Mouse (Mus musculus) forebrain, postnatal 0 days (tissue): ENCODE measurements around the gene Ostm1. TPM values are rescaled to one million over a fixed set of nuclear protein-coding genes. Genes with fewer than 3 reads are reported as not detected.

Source experiments
- ATAC-seq: fragments of 200-750 bp; cut with Nextera tagmentation; 2 replicates; pipeline ENCODE4 v1.8.0; 2017; ENCODE audit warnings: mild to moderate bottlenecking, moderate library complexity
- DNase-seq: peaks from one replicate; pipeline ENCODE4 v3.0.0-alpha.2; 2015
- H3K27ac ChIP-seq: fragments of 300-500 bp; sonication (generic); 2 replicates; pipeline ENCODE4 v1.5.1; 2014; ENCODE audit warnings: low read depth, mild to moderate bottlenecking, antibody characterized with exemption, low read length, moderate library complexity, mixed read lengths
- H3K27me3 ChIP-seq: fragments of 300-500 bp; sonication (generic); 2 replicates; pipeline ENCODE4 v1.6.1; 2014; ENCODE audit warnings: mild to moderate bottlenecking, low read length, mixed read lengths; ENCODE audit not compliant: insufficient read depth
- H3K36me3 ChIP-seq: fragments of 300-500 bp; sonication (generic); 2 replicates; pipeline ENCODE4 v1.6.1; 2014; ENCODE audit warnings: mild to moderate bottlenecking, moderate library complexity; ENCODE audit not compliant: insufficient read depth
- H3K4me1 ChIP-seq: fragments of 300-500 bp; sonication (generic); 2 replicates; pipeline ENCODE4 v1.6.1; 2014; ENCODE audit warnings: antibody characterized with exemption; ENCODE audit not compliant: insufficient read depth
- H3K4me2 ChIP-seq: fragments of 300-500 bp; sonication (generic); 2 replicates; pipeline ENCODE4 v1.6.1; 2014; ENCODE audit warnings: low read depth, mild to moderate bottlenecking, moderate library complexity
- H3K4me3 ChIP-seq: fragments of 300-500 bp; sonication (generic); 2 replicates; pipeline ENCODE4 v1.5.1; 2014; ENCODE audit warnings: low read depth, low read length, mixed read lengths
- H3K9ac ChIP-seq: fragments of 300-500 bp; sonication (generic); 2 replicates; pipeline ENCODE4 v1.6.1; 2014; ENCODE audit warnings: mild to moderate bottlenecking
- H3K9me3 ChIP-seq: fragments of 300-500 bp; sonication (generic); 2 replicates; pipeline ENCODE4 v1.6.1; 2016; ENCODE audit warnings: low read length
- CTCF ChIP-seq: sonication (generic); IDR thresholded peaks from 2 replicates; pipeline ENCODE4 v1.5.1; 2016; ENCODE audit warnings: antibody characterized with exemption, control low read depth, low read depth
- WGBS: fragments of 180-500 bp; shearing (Covaris S2); extraction: QIAGEN DNeasy Blood & Tissue Kit; methylation state at CpG from one replicate; pipeline ENCODE4 v1.1.7; 2014; 5-methylcytosine and 5-hydroxymethylcytosine counted together
- polyA plus RNA-seq: library from polyadenylated mRNA; unstranded; fragments of >200 nt; fragmentation: Nextera tagmentation; extraction: Ambion mirVana; gene quantifications from 2 replicates; pipeline ENCODE4 v1.2.1, GENCODE M21; 2015
- total RNA-seq: library from RNA; depleted of rRNA; stranded (reverse); fragments of >200 nt; gene quantifications from 2 replicates; pipeline ENCODE4 v1.2.3, GENCODE M21; 2014

Gene Ostm1
- total and polyA plus RNA-seq, 2 experiments from 2014 or later = 39.2 to 44.6 TPM

DNA sequence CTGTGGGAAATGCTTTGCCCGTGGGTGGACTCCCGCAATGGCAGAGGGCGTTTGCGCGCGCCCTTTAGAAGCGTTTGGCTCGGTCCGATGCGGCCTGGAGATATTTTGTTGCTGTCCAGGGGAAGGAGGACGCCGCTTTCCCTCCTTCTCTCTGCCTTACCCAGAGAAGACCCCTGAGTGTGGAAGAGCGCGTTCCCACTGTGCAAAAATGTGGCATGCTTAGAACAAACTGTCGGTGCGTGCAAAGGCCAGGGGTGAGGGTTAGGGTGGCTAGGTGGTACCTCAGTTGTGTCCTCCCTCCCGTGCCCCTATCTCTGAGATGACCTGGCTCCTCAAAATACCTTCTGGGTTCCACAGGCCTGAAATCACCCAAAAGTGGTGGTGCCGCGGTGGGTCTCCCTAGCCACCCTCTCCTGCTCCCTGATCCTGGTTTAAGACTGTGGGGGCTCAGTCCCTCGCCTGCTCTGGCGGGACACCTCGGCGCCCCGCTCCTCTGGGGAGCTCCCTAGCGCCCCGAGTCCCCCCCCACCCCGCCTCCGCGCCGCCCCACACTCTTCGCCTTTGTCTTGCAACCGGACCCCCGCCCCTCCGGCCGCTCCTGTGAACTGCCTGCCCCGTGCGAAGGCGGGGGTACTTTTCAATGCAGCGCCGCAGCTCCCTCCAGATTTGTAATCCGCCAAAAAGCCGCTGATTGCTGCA lies 48.3 kb downstream of the Ostm1 start:
- WGBS = 3% methylated on average over 42 of the region's 42 CpGs
- H3K4me1 ChIP-seq = peaks cover 13% of the 10 kb centered on the region; the same call in 1 of the 2 replicates
- no peaks in the 10 kb centered on the region for H3K9me3 ChIP-seq
- no peaks in the 10 kb centered on the region for H3K36me3 ChIP-seq
- peak overlapping the region; percentile 11; the same call in 1 of the 2 replicates for H3K9ac ChIP-seq
- H3K27me3 ChIP-seq = peaks cover 37% of the 10 kb centered on the region
- peak overlapping the region; percentile 54 for H3K27ac ChIP-seq
- H3K4me2 ChIP-seq = peak overlapping the region; percentile 61
- DNase-seq = peak; percentile 18
- no peak for ATAC-seq
- H3K4me3 ChIP-seq = peak overlapping the region; percentile 22
- TF ChIP-seq CTCF = no peak

DNA sequence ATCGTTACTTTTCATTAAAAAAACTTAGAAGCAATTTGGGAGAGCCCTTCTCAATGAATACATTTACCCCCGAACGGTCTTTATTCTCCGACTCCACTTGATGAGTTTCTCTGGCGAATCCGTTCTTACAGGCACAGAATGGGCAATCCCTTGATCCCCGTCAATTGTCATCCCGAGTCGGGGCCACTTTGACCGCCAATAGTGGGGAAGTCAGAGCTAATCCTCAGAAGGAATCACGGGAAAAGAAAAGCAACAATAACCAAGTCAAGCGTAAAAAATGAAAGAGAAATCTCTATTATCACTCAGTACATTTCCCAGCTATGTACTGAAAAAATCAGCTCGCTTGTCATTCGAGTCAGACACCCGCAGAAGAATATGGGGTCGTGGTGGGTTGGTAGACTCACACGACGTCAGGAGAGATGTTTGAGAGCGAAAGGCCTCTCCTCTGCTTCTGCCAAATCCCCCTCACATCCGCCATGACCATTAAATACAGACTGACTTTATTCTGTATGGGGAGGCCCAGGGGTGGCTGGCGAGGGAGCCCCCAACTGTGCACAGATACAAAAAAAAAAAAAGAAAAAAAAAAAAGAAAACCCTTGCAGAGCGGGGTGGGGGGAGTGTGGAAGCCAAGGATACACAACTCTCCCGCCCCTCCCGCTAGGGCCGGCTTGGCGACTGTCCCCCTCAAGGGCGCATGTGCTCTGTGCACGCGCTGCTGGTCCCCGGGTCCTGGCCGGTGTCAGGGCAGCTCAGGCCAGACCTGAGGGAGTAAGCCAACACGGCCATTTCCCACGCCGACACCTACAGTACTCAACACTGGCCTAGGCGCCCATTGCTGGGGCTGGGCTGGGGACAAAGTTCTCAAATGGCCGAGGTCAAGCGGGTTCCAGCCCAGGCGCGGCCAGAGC lies 49.1 kb downstream of the Ostm1 start:
- Histone ChIP-seq H3K4me3 (peak overlapping the region; percentile 22), H3K27me3 (peaks cover 37% of the 10 kb centered on the region), H3K36me3 (no peaks in the 10 kb centered on the region), H3K4me2 (peak overlapping the region; percentile 61), H3K4me1 (peaks cover 13% of the 10 kb centered on the region; the same call in 1 of the 2 replicates), H3K9me3 (no peaks in the 10 kb centered on the region), H3K27ac (no peak overlapping the region), H3K9ac (peak overlapping the region; percentile 11; the same call in 1 of the 2 replicates)
- peak; percentile 63 for DNase-seq
- no peak for TF ChIP-seq CTCF
- 2% methylated on average over 39 of the region's 39 CpGs for whole genome bisulfite sequencing
- ATAC-seq = no peak

DNA sequence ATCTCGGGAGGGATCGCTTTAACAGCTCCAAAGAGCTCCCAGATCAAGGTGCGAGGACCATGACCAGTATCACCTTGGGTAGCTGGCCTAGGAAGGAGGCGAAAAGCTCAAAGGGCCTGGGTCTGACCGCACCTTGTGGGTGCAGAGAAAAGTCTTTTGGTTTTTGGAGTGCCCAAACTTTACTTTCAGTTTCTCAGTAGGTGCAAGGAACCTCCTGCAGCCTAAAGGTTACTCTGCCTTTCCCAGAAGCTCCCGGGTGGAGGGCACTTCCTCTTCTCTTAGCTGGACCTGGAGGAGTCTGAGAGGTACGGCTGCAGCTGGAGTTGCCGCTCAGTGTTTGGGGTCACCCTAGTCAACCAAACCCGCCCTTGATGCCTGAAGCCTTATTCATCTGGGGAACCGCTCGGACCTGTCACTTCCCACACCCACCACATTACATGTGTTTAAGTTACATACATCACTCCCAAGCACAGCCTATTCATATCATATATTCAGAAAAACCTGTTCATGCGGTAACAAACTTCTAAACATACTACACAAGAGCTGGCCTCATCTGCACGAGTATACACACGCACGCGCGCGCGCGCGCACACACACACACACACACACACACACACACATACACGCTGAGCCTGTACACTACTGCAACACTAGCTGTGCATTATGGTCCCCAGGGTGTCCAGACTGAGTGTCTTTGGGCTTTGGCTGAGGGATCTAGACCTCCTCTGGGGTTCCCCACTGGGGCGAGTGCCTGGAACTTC lies 49.9 kb downstream of the Ostm1 start:
- no peak for DNase-seq
- H3K27ac ChIP-seq = no peak overlapping the region
- H3K4me3 ChIP-seq = peak overlapping the region; percentile 16
- no peak for TF ChIP-seq CTCF
- H3K4me1 ChIP-seq = peaks cover 13% of the 10 kb centered on the region; the same call in 1 of the 2 replicates
- peak overlapping the region; percentile 61 for H3K4me2 ChIP-seq
- no peak for ATAC-seq
- WGBS = 24% methylated on average over 23 of the region's 23 CpGs
- H3K36me3 ChIP-seq = no peaks in the 10 kb centered on the region
- no peaks in the 10 kb centered on the region for H3K9me3 ChIP-seq
- H3K27me3 ChIP-seq = peaks cover 37% of the 10 kb centered on the region
- H3K9ac ChIP-seq = no peak overlapping the region

DNA sequence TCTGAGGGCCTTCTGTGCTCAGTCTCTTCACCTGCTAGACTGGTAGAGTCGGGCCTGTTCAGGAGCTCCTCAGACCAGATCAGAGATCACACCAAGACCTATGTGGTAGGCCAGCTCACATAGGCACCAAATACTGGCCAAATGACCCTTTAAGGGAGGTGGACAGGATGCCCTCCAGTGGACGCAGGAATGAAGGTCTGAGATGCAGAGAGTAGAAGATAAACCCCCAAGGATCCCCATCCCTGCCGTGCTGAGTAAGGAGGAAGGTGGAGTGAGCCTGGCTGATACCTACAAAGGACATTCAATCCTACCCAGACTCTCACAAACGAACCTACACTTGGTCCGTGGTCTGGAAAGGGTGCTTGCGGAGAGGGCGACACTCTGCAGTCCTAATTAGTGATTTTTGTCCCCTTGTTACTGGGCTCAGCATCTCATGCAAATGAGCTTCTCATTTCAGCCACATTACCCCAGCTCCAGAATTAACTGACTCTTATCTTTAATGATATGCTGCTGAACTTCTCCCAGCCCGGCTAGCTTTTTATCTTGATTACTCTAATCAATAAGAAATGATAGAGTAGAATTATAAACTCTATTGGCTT lies 50.6 kb downstream of the Ostm1 start:
- no peak overlapping the region for H3K9ac ChIP-seq
- H3K4me1 ChIP-seq = peaks cover 13% of the 10 kb centered on the region; the same call in 1 of the 2 replicates
- DNase-seq (peak; percentile 34), ATAC-seq (no peak)
- no peaks in the 10 kb centered on the region for H3K9me3 ChIP-seq
- H3K27ac ChIP-seq = no peak overlapping the region
- peak overlapping the region; percentile 61; the same call in 1 of the 2 replicates for H3K4me2 ChIP-seq
- 5% methylated on average over 8 of the region's 8 CpGs for WGBS
- H3K27me3 ChIP-seq = peaks cover 37% of the 10 kb centered on the region
- no peak overlapping the region for H3K4me3 ChIP-seq
- 0 out of 2 replicates have a peak, but pooled peaks have one; percentile 27 for TF ChIP-seq CTCF
- H3K36me3 ChIP-seq = no peaks in the 10 kb centered on the region

DNA sequence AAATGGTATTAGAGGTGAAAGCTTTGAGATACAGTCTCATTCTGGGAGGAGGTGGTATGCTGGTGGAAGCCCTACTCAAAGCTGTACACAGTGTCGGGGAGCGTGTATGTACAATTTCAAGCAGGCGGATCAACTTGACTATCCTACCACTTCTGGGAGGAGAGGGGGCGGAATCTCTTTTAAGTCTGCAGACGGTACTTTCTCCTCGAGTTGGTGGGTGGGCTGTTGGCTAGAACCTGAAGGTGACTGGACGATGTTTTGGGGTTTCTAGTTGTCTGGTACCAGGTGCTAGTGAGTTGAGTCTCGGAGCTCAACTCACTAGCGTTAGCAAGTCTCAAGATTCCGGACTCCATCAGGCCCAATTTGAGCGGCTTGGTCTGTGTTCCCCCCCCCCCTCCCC lies 51.4 kb downstream of the Ostm1 start:
- DNase-seq = peak; percentile 13
- Histone ChIP-seq H3K36me3 (no peaks in the 10 kb centered on the region), H3K4me1 (peaks cover 13% of the 10 kb centered on the region; the same call in 1 of the 2 replicates), H3K27ac (no peak overlapping the region), H3K9me3 (no peaks in the 10 kb centered on the region), H3K4me3 (peak overlapping the region; percentile 27; the same call in 1 of the 2 replicates), H3K4me2 (peak overlapping the region; percentile 60), H3K9ac (no peak overlapping the region), H3K27me3 (peaks cover 31% of the 10 kb centered on the region)
- no peak for TF ChIP-seq CTCF
- no peak for ATAC-seq
- WGBS = 8% methylated on average over 11 of the region's 11 CpGs
